Mouse (Mus musculus) liver, postnatal 0 days (tissue): ENCODE results near the gene Abl1.

ENCODE experiments used
- CTCF ChIP-seq: sonication (generic); IDR thresholded peaks from 2 replicates; pipeline ENCODE4 v1.5.1; 2016; ENCODE audit warnings: antibody characterized with exemption, low read depth
- EP300 ChIP-seq: IDR thresholded peaks from 2 replicates; pipeline ENCODE4 v1.6.1; 2016; ENCODE audit warnings: antibody characterized with exemption, low read depth, mild to moderate bottlenecking

DNA sequence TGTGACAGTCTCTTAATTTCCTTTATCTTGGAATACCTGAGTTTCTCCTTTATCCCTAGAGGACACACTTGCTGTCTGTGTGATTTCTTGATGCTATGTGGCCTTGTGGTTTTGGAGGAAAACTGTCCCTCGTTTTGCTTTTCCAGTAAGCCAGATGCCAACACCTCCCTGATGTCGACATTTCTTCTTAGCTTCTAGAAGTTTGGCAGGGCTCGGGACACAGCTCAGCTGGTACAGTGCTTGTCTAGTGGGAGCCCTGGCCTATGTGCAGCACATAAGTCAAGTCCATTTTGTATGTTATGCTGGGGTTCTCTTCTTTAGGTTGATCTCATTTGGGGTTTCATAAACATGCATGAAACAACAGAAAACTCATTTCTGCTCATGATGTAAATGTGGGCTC, 50.9 kb downstream of the Abl1 start:
- TF ChIP-seq EP300 (no peak), CTCF (no peak)
